ENCODE assay signal across 8 mouse cellular contexts in genomic region chr1:22805726-22806625, GRCm38 (mm10). TPM values are rescaled to one million over a fixed set of nuclear protein-coding genes. Genes with fewer than 3 reads are reported as not detected.
DNase-seq lines count a peak whose midpoint lies in the region; ATAC-seq and TF ChIP-seq lines count a peak whose summit lies in the region.

Gene Rims1 (minus strand): TSS chr1:22805994.

- no peaks in the 10 kb centered on the region for H3K9me3 ChIP-seq in forebrain, postnatal 0 days (ENCODE audit: low read length)
- H3K9me3 ChIP-seq in hindbrain, embryonic 10.5 days, result no peaks in the 10 kb centered on the region

- H3K27me3 ChIP-seq in cerebellum, adult 2 months (ENCODE audit: control insufficient read depth, insufficient read depth, low read length), result no peaks in the 10 kb centered on the region
- H3K27me3 ChIP-seq in forebrain, postnatal 0 days (ENCODE audit: insufficient read depth, low read length), result no peaks in the 10 kb centered on the region
- H3K27me3 ChIP-seq in hindbrain, embryonic 10.5 days (ENCODE audit: insufficient read depth, poor library complexity, severe bottlenecking), result peaks cover 38% of the 10 kb centered on the region

- no peaks in the 10 kb centered on the region for H3K36me3 ChIP-seq in forebrain, postnatal 0 days (ENCODE audit: insufficient read depth)
- no peaks in the 10 kb centered on the region for H3K36me3 ChIP-seq in hindbrain, embryonic 10.5 days

- DNase-seq in adrenal gland, adult 2 months, result peak; percentile 47
- DNase-seq in cerebellum, adult 2 months, result peak; percentile 90 to 91
- DNase-seq in forebrain, postnatal 0 days, result peak; percentile 78
- peak; percentile 71 for DNase-seq in hindbrain, embryonic 10.5 days (ENCODE audit: low spot score)
- DNase-seq in left cerebral cortex, adult 9 months (ENCODE audit: low spot score in 2 of 2), result peak; percentile 27 to 59
- DNase-seq in lung, postnatal 36 days, result peak; percentile 13
- DNase-seq in right cerebral cortex, postnatal 10 days (ENCODE audit: low spot score in 2 of 2), result peak; percentile 82 to 89

- TF ChIP-seq CTCF in cerebellum, adult 2 months (IDR thresholded peaks at IDR 0.05; ENCODE audit: borderline replicate concordance, insufficient read depth, low read depth, low read length), result no peak
- no peak for TF ChIP-seq CTCF in forebrain, postnatal 0 days (IDR thresholded peaks at IDR 0.05; ENCODE audit: low read depth)

- under 1% methylated on average over 71 of the region's 76 CpGs for WGBS in cerebellum, adult 2 months
- 3% methylated on average over 65 of the region's 76 CpGs for WGBS in forebrain, postnatal 0 days
- WGBS in hindbrain, embryonic 10.5 days, result under 1% methylated on average over 66 of the region's 76 CpGs

- H3K4me3 ChIP-seq in cerebellum, adult 2 months (replicated peaks; ENCODE audit: insufficient read depth, low read depth, low read length), result peak within 1 kb of the TSS; percentile 92
- H3K4me3 ChIP-seq in forebrain, postnatal 0 days (ENCODE audit: low read depth, low read length), result peak within 1 kb of the TSS; percentile 92
- H3K4me3 ChIP-seq in hindbrain, embryonic 10.5 days, result peak within 1 kb of the TSS; percentile 66

- peak within 1 kb of the TSS; percentile 97 for H3K27ac ChIP-seq in cerebellum, adult 2 months (ENCODE audit: insufficient read depth, low read length)
- peak within 1 kb of the TSS; percentile 92 for H3K27ac ChIP-seq in forebrain, postnatal 0 days (ENCODE audit: low read depth, low read length)
- peak within 1 kb of the TSS; percentile 91 for H3K27ac ChIP-seq in hindbrain, embryonic 10.5 days

- peak within 1 kb of the TSS; percentile 83 for H3K4me2 ChIP-seq in forebrain, postnatal 0 days (ENCODE audit: low read depth)

- peak; percentile 57 for TF ChIP-seq POLR2A in cerebellum, adult 2 months (IDR thresholded peaks at IDR 0.05; ENCODE audit: borderline replicate concordance, insufficient read depth, low read length)

- peak; percentile 94 for ATAC-seq in forebrain, postnatal 0 days
- no peak for ATAC-seq in erythroid progenitor cell, adult 5-6 weeks (replicated peaks; ENCODE audit: low FRiP score, poor library complexity, severe bottlenecking)

- H3K9ac ChIP-seq in forebrain, postnatal 0 days, result peak within 1 kb of the TSS; percentile 95

- H3K4me1 ChIP-seq in cerebellum, adult 2 months (ENCODE audit: control insufficient read depth, insufficient read depth, low read length), result no peaks in the 10 kb centered on the region; the same call in 1 of the 2 replicates
- peaks cover 19% of the 10 kb centered on the region for H3K4me1 ChIP-seq in forebrain, postnatal 0 days (ENCODE audit: insufficient read depth)
- H3K4me1 ChIP-seq in hindbrain, embryonic 10.5 days (replicated peaks), result peaks cover 13% of the 10 kb centered on the region

RNA-seq across cellular contexts. Expression of gene Rims1, which starts in this region (rescaled TPM):
- total RNA-seq in adrenal gland, adult 2 months (2021), result under 1 TPM; 0.79 to 0.95 TPM
- 0.17 TPM in 1 of 2 replicates, not detected in the other for polyA plus RNA-seq in adrenal gland, adult 2 months (2012; rRNA removed)
- 102 and 113 TPM in 2 replicates for polyA plus RNA-seq in cerebellum, adult 2 months (2012; rRNA removed)
- total RNA-seq in forebrain, postnatal 0 days (2014; rRNA removed), result 51.2 and 57.1 TPM in 2 replicates
- polyA plus RNA-seq in forebrain, postnatal 0 days (2015; fragmentation: Nextera tagmentation; extraction: Ambion mirVana), result 7.9 and 18.6 TPM in 2 replicates
- 0.95 and 2.6 TPM in 2 replicates for polyA plus RNA-seq in hindbrain, embryonic 10.5 days (2016; fragmentation: Nextera tagmentation; extraction: Ambion mirVana)
- total RNA-seq in erythroid progenitor cell, adult 5-6 weeks (2015; ENCODE audit: low replicate concordance), result not detected in 2 replicates
- total RNA-seq in erythroid progenitor cell, adult 5-6 weeks (2017; ENCODE audit: low replicate concordance), result 0.51 TPM in 1 of 2 replicates, not detected in the other

Comparison
In these comparisons a context has a peak if more than half of its experiments do, and no peak if none do; other contexts are left out.
1. RNA of gene Rims1 (total RNA-seq): 51.2 to 57.1 TPM in forebrain, postnatal 0 days; 0.79 to 0.95 TPM in adrenal gland, adult 2 months and 0.51 TPM in erythroid progenitor cell, adult 5-6 weeks; every median in the first group is over 10 times any median in the second.
2. Peak in DNase-seq in adrenal gland, adult 2 months; RNA of the gene not detected or under 1 TPM.
3. DNase-seq: peak in every context shown above with its lines; median percentile 90 in cerebellum, adult 2 months; 86 in right cerebral cortex, postnatal 10 days; 78 in forebrain, postnatal 0 days; 71 in hindbrain, embryonic 10.5 days; 47 in adrenal gland, adult 2 months; 43 in left cerebral cortex, adult 9 months; 13 in lung, postnatal 36 days.
4. Peak in every context shown above with its lines, with median percentiles within 50 percentile points of each other: H3K27ac ChIP-seq and H3K4me3 ChIP-seq.